Mouse (Mus musculus): Measurements from ENCODE around the gene Fbxo44.

DNA sequence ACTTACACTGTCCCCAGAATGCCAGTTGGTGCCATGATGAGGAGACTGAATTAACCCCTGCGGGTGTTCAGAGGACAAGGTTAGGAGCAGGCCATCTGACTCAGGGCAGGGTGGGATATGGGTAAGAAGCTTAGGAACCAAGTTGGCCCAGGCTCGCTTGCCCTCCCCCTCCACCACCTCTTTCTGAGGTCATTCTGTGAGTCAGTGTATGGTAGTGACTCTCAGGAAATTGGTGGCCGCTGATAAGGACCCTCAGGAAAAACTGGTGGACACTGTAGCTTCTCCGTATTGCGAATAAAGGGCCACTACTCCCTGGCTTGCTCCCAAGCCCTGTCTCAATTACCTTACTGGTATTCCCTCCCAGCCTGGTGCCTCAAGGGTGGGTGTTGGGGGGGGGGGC, 51.1 kb downstream of the Fbxo44 start:
- TF ChIP-seq CTCF (IDR thresholded peaks at IDR 0.05; ENCODE audit: control insufficient read depth, insufficient read depth, insufficient read length) (no peak), MAX (IDR thresholded peaks at IDR 0.05) (no peak), USF1 (IDR thresholded peaks at IDR 0.05; ENCODE audit: low read depth) (no peak), MYOG (IDR thresholded peaks at IDR 0.05; ENCODE audit: control insufficient read depth, extremely low read depth, insufficient read length) (no peak)
